Mouse (Mus musculus) cerebellum, postnatal 36 days (tissue): ENCODE data around the gene Sulf2.
"Not testable (repeated sequence)": the region's sequence is repeated elsewhere in the genome, so short reads cannot be mapped to it uniquely, and the experiment has no call there.

ENCODE experiments used
- DNase-seq, 2 experiments: peaks; one replicate each; pipeline ENCODE4 v3.0.0; 2021 to 2022; ENCODE audit warnings: mixed read lengths in 2 of 2

Gene Sulf2

DNA sequence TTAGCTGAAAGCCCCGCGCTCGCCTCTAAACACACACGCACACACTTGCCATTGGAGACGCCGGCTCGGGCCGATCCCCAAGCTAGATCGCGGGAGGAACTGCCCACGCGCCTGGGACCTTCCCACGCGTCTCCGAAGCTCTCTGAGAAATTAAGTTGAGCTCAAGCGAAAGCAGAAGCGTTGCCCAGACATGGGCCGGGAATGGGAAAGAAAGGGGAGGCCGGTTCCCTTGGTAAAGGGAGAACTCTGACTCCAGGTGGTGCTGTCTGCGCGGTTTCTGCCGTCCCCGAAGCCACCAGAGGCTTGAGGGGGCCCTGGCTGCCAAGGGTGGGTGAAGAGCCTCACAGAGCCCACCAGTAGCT lies at the start of gene Sulf2:
Gene Sulf2 (minus strand): TSS at position 210 of the 362 bp plus-strand sequence.
- peak; percentile 18 to 21 for DNase-seq

DNA sequence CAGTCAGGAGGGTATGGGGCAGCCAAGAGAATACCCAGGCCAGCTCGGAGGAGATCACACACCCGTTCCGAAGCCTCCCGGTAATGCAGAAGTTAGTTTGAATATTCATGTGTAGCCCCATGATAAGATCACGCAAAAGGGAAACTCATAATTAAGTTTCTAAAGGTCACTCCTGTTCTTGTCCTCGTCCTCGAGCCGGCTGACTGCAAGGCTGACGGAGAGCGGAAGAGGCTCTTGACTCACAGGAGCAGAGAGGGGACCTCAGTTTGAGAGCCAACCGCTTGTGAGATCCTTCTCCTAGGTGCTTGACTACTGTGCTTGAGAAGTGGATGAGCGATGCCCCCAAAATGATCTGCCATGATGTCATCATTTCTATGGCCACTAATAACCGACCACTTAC lies 48.7 kb upstream of the Sulf2 start:
- no peak for DNase-seq

DNA sequence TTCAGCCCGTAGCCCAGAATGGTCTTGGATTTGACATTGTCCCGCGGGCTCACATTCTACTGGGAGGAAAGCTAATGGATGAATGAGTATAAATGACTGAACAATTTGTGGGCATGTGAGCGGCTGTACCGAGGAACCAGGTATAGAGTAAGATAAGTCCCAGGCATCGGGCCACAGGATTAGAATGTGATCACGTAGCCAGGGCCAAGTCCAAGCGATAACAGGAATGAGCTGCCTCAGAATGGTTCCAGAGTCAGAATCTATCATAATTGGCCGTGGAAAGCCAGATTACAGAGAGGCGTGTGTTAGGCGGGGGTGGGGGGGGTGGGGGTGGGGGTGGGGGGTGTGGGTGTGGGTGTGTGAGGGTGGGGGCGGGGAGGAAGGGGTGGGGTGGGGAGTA lies 48.2 kb upstream of the Sulf2 start:
- DNase-seq = no peak

DNA sequence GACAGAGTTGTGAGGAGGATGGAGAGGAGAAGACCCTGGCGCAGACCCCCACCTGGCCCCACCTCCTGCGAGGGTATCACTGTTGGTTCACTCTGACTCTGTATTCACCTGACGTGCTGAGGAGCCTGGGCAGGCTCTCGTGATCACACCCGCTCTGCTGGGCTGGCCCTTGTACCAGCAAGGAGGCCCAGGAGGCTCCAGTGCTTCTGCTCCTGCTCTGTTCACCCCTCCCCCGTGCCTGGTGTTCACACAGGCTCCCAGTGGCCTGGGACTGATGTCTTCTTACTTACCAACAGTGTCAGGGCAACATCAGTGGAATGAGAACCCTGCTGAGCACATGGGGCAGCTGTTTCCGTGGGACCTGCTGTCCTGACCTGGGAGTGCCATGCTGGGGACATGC lies 42.5 kb upstream of the Sulf2 start:
- DNase-seq = no peak

DNA sequence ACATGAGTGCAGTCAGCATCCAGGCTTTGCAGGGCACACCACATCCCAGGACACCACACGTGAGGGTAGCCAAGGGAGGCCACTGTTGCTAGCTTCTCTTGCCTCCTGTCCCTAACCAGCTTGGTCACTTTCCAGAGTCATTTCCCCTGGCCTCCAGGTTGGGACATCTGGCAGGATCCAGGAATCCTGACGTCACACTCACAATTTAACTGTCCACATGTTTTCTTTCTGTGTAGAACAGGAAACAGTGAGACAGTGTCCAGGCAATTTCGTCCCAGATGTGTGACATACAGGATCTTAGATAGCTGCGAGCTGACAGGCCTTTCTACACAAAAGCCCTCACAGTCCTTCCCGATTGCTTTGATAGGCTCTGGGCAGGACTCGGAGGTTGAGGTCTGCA lies 41.6 kb upstream of the Sulf2 start:
- DNase-seq = no peak

DNA sequence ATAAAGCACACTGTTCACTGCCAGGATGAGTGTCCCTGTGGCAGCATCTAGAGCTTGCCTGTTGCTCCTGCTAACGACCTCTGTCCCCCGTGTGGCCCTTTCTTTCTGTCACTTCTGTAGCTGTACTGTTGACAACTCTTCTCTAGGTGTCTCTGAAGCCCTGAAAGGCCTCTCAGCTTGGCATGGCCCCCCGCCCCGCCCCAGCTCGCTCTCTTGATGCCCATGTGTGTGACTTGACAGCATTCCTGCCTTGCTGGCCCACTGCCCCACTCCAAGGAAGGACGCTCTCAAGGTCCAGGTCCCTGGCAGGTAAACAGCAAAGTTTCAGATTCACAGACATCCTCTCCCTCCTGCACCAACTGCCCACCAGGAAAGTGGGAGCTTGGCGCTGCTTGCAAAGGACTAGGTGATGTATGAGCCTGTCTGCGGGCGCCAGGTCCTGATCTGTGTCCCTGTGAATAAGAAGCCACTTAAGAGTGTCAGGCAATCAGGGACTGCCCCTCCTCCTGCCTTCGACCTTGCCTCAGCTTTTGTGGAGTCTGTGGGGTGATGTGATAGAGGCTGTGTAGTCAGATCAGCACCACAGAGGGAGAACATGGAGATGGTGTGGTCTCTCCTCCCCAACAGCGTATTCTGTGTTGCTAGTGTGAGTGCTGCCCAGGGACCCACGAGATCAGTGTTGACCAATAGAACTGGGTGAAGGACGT lies 40.8 kb upstream of the Sulf2 start:
- DNase-seq = no peak

DNA sequence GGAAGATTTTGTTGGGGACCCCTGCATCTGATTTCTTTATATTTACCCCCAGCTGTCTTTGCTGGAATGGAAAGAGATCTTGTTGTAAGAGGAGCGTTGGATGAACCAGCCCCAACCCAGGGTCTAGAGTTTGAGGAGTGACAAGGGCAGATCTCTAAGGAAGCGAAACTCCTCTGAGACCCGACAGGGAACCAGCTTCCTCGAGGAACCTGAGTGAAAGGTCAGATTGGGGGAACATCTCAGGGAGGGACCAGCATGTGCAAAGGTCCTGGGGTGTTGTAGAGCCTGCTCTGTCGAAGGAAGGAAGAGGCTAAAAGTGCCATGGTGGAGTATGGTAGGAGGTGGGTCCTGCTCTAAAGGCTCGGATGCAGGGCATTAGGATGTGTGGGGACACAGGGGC lies 39.6 kb upstream of the Sulf2 start:
- no peak for DNase-seq

DNA sequence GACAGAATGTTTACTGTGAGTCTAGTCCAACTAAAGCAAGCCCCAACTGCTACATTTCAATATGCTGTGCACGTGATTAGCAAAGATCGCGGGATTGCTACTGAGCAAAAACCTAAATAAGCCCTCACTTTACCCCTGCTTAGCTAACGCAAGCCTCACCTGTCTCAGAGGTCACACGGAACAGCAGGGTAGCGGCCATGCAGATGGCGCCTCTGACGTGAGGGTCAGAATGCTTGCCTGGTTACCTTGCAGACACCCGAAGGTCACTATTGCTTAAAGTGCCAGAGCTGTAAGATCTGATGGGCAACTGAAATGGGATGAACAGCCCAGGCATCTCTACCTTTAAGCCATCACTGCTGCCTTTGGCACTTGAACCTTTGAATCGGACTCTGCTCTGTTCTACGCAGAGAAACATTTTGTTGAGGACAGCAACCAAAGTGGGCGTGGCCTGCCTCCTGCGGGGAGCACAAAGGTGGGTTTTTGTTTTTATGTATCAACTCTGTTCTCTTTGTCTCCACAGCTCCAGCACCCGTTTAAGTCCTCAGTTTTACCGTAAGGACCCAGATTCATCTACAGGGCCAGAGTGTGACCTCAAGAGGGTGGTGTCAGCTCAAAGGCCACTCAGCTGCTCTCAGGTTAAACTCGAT lies 38.8 kb upstream of the Sulf2 start:
- DNase-seq = no peak

DNA sequence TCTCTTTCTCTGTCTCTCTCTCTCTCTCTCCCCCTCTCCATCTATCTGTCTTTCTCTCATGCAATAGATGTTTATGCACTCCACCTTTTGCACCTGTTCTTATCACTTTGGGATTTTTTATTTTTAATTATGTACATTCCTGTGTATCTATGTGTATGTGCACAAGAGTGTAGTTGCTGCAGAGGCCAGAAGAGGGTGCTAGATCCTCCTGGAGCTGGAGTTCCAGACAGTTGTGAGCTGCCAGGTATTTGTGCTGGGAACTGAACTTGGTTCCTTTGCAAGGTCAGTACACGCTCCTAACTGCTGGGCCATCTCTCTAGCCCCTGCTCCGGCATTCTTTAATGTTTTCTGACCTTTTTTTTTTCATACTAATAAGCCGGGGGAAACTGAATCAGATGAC lies 38.0 kb upstream of the Sulf2 start:
- DNase-seq = no peak

DNA sequence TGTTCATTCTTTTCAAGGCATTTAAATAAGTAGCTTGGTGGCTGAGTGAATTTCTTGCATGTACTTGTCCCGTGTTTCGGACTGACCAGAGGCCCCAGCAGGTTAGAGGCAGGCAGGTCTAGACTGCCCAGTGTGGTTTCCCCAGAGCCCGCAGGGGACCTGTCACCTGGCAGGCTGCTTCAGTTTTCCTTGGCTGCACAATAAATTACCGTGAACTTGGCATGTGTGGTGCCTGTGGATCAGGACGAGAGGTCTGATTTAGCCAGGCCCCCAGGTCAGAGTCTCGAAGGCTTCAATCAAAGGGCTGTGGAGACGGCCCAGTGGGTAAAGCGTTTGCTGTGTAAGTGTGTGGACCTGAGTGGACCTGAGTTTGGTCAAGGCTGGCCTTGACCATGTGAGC lies 35.4 kb upstream of the Sulf2 start:
- DNase-seq = peak in 1 of 2 experiments; percentile 8

DNA sequence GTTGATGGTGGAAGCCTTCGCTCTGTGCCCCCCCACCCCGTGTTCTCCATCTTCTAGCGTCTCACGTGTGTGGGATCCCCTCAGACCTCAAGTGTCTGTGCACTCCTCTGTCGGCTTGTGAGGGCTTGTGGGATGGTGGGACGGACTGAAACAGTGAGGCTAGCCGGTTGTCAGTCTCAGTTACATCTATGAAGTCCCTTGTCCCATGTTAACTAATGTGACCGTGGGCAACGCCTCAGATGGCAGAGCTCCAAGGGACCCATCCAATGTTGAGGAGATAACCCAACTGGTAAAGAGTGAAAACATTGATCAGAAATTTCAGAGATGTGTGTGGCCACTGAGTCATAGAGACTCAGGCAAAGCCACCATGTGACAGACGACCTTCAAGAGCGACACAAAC lies 33.7 kb upstream of the Sulf2 start:
- DNase-seq = no peak

DNA sequence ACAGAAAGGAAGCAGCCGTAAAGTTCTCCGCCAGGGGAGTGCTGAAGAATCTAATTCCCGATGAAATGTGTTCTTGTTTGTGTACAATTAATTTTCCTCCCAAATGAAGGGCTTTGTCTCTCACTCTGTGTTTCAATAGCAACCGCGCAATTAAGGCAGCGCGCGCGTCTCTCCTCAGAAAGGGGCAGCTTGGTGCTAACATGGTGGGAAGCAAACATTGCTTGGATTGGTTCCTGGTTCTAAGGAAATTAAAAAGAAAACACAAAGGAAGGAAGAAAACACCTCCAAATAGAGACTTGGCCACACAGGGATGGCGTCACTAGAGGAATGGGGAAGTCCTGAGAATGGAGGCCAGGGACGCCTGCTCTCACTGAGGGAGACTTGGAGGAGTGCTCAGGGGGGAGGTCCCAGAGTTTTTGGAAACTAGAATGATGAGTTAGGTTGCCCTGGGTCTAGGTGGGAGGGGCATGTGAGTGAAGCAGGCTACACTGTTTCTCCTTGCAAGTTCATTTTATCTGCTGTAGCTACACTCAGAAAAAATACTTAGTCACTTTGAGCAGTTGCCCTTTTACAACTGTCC lies 32.5 kb upstream of the Sulf2 start:
- not testable (repeated sequence) for DNase-seq

DNA sequence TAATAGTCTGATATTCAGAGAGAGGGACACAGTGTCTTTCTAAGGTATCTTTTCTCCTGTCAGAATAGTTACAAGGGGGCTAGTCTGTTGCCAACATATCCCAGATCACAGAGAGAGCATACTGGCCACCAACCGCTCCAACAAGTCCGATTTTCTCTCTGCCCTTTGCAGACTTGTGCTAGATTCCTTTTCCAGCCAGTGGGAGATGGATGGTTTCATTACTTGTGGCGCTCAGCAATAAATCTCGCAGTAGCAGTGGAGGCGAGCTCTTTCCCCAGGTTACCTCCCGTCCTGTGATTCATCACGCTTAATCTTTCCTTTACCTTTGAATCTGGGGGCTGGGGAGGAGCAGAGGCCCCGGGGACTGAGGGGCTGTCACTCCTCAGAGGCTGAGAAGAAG lies 31.9 kb upstream of the Sulf2 start:
- DNase-seq = not testable (repeated sequence)

DNA sequence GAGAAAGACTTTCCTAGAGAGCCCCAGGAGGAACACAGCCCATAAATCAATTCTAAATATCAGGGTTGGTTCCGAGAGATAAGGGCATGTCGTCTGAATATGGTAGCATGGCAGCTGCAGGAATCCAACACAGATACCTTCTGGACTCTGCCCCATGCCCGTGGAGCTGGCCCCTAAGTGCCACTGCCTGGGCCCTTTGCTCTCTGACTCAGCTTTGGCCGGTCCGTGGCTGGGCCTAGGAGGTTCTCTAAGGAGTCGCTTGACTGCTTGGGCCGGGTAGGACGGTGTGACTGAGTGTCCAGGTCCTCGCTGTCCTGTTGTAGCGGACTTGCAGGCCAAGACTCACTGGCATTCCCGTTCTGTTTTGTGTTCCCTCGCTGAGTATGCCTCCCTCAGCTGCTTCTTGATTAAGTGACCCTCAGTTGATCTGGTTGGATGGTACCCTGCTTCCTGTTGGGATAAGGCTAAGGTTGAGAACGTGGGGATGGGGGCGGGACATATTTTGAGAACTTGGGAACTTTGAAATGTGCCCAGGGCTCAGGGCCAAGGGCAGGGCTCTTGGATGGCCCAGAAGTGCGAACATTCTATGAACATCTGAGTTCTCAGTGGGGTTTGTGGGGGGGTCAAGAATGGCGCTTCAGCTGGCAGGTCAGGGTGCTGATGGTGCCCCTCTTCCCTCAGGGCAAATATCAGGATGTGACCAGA lies 30.9 kb upstream of the Sulf2 start:
- DNase-seq = no peak

DNA sequence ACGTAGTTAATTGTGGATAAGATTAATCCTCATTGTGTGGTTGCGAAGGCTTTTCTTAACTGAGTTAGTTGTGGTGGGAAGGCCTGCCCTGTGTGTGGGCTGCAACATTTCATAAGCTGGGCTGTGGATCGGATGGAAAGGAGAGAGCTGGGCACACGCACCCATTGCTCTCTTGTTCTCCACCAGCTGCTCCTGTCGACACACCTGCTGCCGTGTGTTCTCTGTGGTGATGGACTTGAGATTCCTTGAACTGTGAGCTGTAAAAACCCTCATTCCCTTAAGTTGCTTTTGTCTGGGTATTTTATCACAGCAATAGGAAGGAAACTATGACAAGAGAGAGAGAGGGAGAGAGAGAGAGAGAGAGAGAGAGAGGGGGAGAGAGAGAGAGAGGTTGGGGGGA lies 30.3 kb upstream of the Sulf2 start:
- DNase-seq = no peak

DNA sequence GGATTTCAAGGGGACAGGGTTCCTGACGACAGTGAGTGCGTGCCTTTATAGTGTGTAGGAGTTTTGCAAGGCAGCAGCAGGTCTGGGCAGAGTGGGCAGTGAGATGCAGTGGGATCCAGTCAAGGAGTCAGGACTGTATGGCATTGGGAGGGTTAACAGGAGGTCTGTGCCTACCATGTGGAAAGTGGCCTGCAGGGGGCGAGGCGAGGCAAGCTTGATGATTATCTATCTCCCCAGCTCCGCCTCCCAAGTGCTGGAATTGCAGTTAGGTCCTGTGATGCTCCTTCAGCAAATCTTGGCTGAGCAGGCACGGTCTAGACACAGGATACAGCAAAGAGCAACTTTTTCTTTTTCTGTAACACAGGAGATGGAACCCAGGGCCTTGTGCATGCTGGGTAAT lies 29.0 kb upstream of the Sulf2 start:
- DNase-seq = no peak

DNA sequence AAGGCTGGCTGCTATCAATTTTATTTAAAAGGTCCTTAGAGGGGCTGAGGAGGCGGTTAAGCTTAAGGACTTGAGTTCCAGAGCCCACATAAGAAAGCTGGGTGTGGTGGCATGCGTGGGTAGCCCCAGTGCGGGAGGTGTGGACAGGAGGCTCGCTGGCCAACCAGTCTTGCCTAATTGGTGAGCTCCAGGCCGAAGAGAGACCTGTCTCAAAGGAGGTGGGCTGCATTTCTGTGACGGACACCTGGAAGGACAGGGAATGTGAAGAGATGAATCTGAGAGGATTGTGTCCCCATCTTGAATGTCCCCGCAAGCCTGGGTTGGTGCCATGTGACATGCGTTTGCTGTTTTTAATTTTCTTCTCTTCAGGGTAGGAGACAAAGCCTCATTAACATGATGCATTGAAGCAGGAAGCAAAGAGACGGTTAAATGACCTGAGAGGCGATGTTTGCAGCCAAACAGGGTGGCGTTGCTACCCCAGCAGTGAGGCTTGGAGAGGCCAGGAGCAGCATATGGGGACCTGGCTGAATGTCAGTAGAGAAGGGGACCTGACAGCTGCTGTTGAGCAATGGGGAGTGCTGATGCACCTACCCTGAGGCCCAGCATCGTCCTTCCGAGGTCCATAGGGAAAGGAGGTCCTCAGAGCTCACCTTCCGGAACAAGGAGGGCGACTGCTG lies 26.7 kb upstream of the Sulf2 start:
- DNase-seq = no peak

DNA sequence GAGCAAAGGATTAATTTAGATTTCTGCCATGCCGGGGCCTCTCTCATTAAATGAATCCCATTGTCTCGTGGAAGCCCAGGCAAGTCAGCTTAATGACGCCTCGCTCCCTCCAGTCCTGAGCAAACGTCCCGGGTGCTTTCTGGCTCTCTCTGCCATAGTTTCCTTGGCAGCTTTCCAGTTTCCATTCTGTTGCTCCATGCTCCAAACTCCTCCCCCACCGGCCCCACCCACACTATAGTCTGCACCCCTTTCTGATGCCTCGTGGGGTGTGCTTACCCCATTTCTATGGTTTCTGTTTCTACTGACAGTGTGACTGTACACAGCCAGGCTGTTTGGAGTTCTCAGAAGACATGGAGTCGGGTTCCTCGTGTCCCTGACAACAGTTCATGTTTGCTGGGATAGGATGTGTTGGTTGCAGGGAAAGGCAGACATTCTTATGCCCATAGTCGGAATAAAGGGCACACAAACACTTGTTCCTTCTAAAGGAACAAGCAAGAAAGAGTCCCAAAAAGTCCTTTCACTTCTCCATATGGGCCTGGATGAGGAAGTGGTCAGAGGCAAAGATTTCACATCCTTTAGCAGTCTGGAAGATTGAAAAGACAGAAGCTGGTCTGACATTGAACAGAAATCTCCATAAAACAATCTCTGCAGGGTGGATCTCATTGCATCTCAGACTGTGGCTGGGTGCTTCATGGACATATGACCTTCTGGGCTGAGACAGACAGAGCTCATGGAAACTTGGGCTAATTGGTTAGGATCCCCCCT lies 25.5 kb upstream of the Sulf2 start:
- no peak for DNase-seq

DNA sequence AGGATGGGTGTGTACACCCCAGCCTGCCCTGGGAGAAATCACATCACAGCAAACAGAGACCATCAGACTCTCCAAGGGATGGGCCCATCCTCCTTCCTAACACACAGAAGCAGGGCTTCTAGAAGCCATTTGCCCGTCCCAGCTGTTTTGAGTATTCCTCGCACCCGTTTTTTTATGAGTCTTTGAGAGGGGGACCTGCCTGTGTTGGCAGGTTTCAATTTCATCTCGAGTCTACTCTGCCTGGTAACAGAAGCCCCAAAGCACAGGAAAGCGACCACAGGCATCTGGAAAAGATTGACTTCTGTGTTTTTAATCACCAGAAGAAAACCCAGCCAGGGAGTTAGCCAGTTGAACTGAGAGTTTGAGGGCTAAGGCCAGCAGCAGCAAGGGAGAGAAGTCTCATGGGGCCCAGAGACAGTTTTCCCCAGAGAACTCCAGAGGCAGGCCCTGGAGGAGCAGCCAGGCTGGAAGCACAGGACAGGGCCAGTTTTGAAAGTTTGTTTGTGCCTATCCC lies 24.7 kb upstream of the Sulf2 start:
- DNase-seq = no peak

DNA sequence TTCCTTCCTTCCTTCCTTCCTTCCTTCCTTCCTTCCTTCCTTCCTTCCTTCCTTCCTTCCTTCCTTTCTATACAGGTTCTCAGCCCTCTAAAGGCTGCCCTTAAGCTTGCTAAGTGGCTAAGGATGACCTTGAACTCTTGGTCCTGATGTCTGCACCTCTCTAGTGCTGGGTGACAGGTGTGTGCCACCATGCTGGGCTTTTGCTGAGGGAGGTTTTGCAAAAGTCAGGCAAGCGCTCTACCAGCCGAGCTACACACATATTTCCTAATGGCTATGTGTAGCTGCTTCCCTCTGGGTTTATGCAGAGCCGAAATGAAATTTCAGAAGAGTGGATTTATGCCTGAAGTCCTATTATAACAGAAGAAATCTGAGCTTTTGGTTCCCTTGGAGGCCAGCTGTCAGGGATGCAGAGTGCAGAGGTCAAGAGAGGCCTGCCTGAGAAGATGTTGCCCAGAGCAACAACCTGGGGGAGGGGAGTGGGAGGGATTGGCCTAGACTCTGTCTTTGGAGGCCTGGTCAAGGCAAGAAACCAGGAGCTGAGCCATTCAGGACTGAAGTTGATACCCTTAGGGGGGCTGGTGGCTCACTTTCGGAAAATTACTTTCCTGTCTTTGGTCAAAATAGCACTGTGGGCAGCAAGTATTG lies 24.1 kb upstream of the Sulf2 start:
- DNase-seq = no peak

DNA sequence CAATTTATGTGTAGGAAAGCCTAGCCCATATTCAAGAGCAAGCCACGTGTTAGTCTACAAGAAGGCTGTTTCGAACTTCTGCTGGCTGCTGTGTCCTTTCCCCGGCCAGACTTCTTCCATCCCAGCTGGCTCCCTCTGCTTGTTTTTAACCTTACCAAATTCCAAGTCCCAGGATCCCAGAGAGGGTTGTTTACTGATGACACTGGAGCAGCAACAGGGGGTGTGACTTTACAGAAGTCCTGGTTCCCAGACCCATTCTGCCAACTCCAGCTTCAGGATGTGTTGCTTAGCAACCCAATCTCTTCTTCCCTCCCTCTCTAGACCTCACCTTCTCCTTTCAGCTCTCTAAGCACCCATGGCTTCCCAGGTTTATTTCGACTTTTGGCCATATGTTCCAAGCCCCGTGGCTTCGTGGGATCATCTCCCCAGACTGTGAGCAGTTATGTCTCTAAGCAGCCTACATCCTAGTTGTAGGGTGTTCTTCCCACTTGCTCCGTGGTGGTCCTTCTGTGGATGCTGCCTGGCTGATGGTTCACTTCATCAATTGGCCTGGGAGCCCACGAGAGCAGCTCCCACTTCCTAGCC lies 20.2 kb upstream of the Sulf2 start:
- DNase-seq = no peak
